Mouse (Mus musculus) ES-Bruce4 (cell line): ENCODE data around the gene Eef1b2.

ENCODE experiments used
- CTCF ChIP-seq: IDR thresholded peaks from one replicate; pipeline ENCODE4 v1.8.1; 2011; ENCODE audit warnings: low read depth, low read length
- EP300 ChIP-seq: IDR thresholded peaks from 2 replicates; pipeline ENCODE4 v1.6.1; 2011; ENCODE audit warnings: low read depth, low read length; ENCODE audit not compliant: insufficient read depth
- POLR2A ChIP-seq: IDR thresholded peaks from one replicate; pipeline ENCODE4 v1.8.1; 2011; ENCODE audit warnings: low read length; ENCODE audit not compliant: insufficient read depth

DNA sequence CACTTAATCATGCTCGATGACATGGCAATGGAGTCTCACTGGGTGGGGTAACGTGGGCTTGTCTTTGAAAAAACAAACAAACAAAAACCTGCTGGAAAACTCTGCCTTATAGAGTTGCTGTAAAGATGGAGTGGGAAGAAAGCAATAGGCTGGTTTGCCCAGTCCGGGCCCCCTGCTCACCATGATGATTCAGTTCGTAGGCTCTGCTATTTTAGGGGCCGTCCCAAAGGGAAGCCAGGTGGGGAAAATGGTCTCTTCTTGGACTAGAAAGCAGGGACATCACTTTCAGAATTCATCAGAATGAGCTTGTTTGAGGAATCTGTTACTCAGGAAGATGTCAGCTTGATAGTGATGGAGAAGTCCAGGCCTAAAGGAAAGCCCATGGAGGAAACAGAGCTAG, 50.6 kb downstream of the Eef1b2 start:
- TF ChIP-seq CTCF = no peak
- TF ChIP-seq POLR2A = no peak
- no peak for TF ChIP-seq EP300
